Mouse (Mus musculus): ENCODE data around the gene Cfap45. TPM values are rescaled to one million over a fixed set of nuclear protein-coding genes. Genes with fewer than 3 reads are reported as not detected.

Gene Cfap45
- polyA plus RNA-seq, 1 experiment = 0.93 TPM

DNA sequence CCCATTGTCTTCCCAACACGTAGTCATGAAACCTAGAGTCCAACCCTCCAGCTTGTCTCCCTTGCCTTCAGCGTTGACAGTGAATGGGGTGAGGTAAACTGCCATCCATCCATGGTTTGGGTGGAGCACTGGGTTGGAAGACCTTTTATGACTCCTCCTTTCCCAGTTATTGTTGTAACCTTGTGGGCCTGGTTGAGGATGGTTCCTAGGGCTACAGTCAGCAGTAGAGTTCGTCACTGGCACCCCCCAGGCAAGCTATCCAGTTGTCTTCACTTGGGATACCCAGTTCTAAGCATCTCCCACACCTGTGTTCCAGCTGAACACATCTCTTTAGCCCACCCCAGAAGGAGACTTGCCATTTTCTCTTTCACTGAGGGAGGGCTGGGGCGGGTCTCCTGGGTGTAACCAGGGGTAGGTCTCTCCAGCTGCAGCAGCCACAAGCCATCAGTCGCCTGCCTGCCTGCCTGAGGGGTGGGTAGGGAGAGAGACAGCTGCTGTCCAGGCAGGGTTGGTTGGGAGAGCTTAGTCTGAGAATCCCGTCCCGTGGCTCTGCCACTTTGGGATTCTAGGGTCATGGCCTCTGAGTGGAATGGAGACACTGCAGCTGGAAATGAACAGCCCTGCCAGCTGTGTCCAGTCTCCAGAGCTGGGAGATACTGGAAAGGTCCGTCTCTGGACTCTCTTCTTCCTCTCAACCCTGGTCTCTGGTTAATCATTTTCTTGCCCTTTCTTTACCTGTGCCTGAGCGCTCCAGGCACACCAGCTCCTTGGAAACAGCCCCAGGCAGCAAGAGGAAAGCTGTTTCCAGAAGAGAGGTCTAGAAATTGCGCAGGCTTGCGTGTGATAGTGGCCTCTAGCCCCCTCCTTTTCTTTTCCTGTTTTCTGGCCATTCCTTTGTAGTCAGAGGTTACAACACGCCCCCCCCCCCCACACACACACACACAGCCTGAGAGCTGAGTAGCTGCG, 18.2 kb upstream of the Cfap45 start:
- peak overlapping the region; percentile 97 for H3K4me3 ChIP-seq (replicated peaks)
- peaks cover 6% of the 10 kb centered on the region for H3K27me3 ChIP-seq (replicated peaks)
- H3K36me3 ChIP-seq (replicated peaks; ENCODE audit: low read length) = peaks cover 47% of the 10 kb centered on the region
- peaks cover 83% of the 10 kb centered on the region for H3K4me1 ChIP-seq
- TF ChIP-seq GATA1 (IDR thresholded peaks at IDR 0.05; ENCODE audit: borderline replicate concordance, low read length) (no peak), FLI1 (IDR thresholded peaks at IDR 0.05; ENCODE audit: low read length) (no peak)
- H3K9me3 ChIP-seq = no peaks in the 10 kb centered on the region

GRCm38 (mm10) chr1:172503111-172503997, 17.2 kb upstream of the Cfap45 start:
- Histone ChIP-seq H3K4me1 (peaks cover 83% of the 10 kb centered on the region), H3K36me3 (replicated peaks; ENCODE audit: low read length) (peaks cover 57% of the 10 kb centered on the region), H3K4me3 (replicated peaks) (peak overlapping the region; percentile 97), H3K9me3 (no peaks in the 10 kb centered on the region), H3K27me3 (replicated peaks) (no peaks in the 10 kb centered on the region)
- TF ChIP-seq GATA1 (IDR thresholded peaks at IDR 0.05; ENCODE audit: borderline replicate concordance, low read length) (no peak), FLI1 (IDR thresholded peaks at IDR 0.05; ENCODE audit: low read length) (no peak)

DNA sequence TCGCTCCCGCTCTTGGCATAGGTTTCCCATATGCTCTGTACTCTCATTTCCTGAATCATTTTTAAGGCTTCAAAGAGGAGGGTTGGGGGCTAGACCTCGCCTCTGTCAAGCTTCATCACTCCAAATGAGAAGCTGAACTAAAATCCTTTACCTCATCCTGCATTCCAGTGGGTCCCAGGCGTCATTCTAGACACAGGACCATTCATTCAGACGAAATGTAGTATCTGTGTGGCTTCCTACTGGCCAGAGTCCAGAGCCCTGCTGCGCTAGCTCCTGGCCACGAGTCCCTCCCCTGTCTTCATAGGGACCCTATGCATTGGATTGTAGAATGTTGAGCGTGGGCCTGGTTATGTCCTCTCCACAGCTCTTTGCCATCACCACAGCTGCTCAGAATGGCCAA, 15.8 kb upstream of the Cfap45 start:
- Histone ChIP-seq H3K36me3 (replicated peaks; ENCODE audit: low read length) (peaks cover 71% of the 10 kb centered on the region), H3K4me1 (peaks cover 86% of the 10 kb centered on the region), H3K27me3 (replicated peaks) (no peaks in the 10 kb centered on the region), H3K4me3 (replicated peaks) (peak overlapping the region; percentile 29), H3K9me3 (no peaks in the 10 kb centered on the region)
- no peak for TF ChIP-seq GATA1 (IDR thresholded peaks at IDR 0.05; ENCODE audit: borderline replicate concordance, low read length)
- TF ChIP-seq FLI1 (IDR thresholded peaks at IDR 0.05; ENCODE audit: low read length) = no peak

GRCm38 (mm10) chr1:172507001-172507400, 13.6 kb upstream of the Cfap45 start:
- peaks cover 87% of the 10 kb centered on the region for H3K36me3 ChIP-seq (replicated peaks; ENCODE audit: low read length)
- no peaks in the 10 kb centered on the region for H3K27me3 ChIP-seq (replicated peaks)
- H3K9me3 ChIP-seq = no peaks in the 10 kb centered on the region
- peaks cover 100% of the 10 kb centered on the region for H3K4me1 ChIP-seq
- TF ChIP-seq FLI1 (IDR thresholded peaks at IDR 0.05; ENCODE audit: low read length) (no peak), GATA1 (IDR thresholded peaks at IDR 0.05; ENCODE audit: borderline replicate concordance, low read length) (no peak)
- no peak overlapping the region for H3K4me3 ChIP-seq (replicated peaks)

DNA sequence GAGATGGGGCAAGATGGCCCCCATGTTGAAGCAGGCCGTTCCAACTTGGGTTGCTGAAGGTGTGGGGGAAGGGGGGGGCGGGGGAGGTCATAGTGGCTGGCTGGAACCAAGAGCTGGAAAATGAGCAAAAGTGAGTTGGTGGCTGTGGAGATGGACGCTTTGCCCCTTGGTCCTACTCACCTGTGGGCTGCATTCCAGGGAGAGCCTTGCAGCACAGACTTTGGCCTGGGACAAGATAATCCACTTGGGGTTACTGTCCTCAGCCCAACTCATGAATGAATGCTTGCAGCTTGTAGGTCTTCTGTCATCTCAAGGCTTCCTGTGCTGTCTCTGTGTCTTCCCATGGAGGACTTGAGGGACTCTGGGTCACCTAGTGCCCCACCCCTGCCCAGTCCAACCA, 12.9 kb upstream of the Cfap45 start:
- TF ChIP-seq GATA1 (IDR thresholded peaks at IDR 0.05; ENCODE audit: borderline replicate concordance, low read length) = no peak
- TF ChIP-seq FLI1 (IDR thresholded peaks at IDR 0.05; ENCODE audit: low read length) = no peak

GRCm38 (mm10) chr1:172508172-172508571, 12.4 kb upstream of the Cfap45 start:
- TF ChIP-seq FLI1 (IDR thresholded peaks at IDR 0.05; ENCODE audit: low read length) (no peak), GATA1 (IDR thresholded peaks at IDR 0.05; ENCODE audit: borderline replicate concordance, low read length) (no peak)
- Histone ChIP-seq H3K36me3 (replicated peaks; ENCODE audit: low read length) (peaks cover 84% of the 10 kb centered on the region), H3K4me1 (peaks cover 100% of the 10 kb centered on the region), H3K9me3 (no peaks in the 10 kb centered on the region), H3K4me3 (replicated peaks) (no peak overlapping the region), H3K27me3 (replicated peaks) (no peaks in the 10 kb centered on the region)

More for the DNA sequence above, 12.9 kb upstream of the Cfap45 start:
- Histone ChIP-seq H3K4me1 (peaks cover 100% of the 10 kb centered on the region), H3K9me3 (no peaks in the 10 kb centered on the region), H3K4me3 (replicated peaks) (peak overlapping the region; percentile 50), H3K36me3 (replicated peaks; ENCODE audit: low read length) (peaks cover 88% of the 10 kb centered on the region), H3K27me3 (replicated peaks) (no peaks in the 10 kb centered on the region)

- H3K9me3 ChIP-seq = no peaks in the 10 kb centered on the region
- no peaks in the 10 kb centered on the region for H3K27me3 ChIP-seq (replicated peaks)
- TF ChIP-seq FLI1 (IDR thresholded peaks at IDR 0.05; ENCODE audit: low read length) = no peak
- TF ChIP-seq GATA1 (IDR thresholded peaks at IDR 0.05; ENCODE audit: borderline replicate concordance, low read length) = no peak
- peaks cover 100% of the 10 kb centered on the region for H3K4me1 ChIP-seq
- peaks cover 76% of the 10 kb centered on the region for H3K36me3 ChIP-seq (replicated peaks; ENCODE audit: low read length)
- H3K4me3 ChIP-seq (replicated peaks) = no peak overlapping the region
These were observed 11.4 kb upstream of the Cfap45 start for GRCm38 (mm10) chr1:172509235-172509634.

- Histone ChIP-seq H3K4me3 (replicated peaks) (no peak overlapping the region), H3K9me3 (no peaks in the 10 kb centered on the region), H3K27me3 (replicated peaks) (no peaks in the 10 kb centered on the region), H3K36me3 (replicated peaks; ENCODE audit: low read length) (peaks cover 69% of the 10 kb centered on the region), H3K4me1 (peaks cover 100% of the 10 kb centered on the region)
- TF ChIP-seq FLI1 (IDR thresholded peaks at IDR 0.05; ENCODE audit: low read length) (no peak), GATA1 (IDR thresholded peaks at IDR 0.05; ENCODE audit: borderline replicate concordance, low read length) (no peak)
These were observed 10.6 kb upstream of the Cfap45 start for GRCm38 (mm10) chr1:172509983-172510382.

DNA sequence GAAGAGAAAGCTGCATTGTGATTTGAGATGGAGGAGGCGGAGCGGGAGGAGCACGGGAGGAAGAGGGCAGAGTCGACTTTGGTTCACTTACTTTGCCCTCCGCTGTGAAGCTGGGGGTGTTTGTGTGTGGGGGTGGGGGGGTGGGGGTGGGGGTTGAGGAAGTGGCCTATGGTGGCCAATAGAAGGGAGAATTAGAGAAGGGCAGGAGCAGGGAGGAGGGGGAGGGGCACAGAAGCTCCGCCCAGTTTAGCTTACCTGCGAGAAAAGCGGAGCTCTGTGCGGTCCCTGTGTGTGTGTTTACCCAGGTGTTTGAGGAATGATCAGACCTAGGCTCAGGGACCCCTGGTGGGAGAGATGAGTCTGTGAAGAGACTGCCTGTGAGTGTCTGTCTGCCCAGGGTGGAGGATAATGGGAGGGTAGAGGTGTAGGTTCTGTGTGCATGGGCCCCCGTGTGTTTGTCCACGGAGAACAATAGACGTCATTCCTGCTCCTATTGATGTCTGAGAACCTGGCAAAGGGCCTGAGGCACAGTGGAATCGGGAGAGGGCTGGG, 10.1 kb upstream of the Cfap45 start:
- no peaks in the 10 kb centered on the region for H3K9me3 ChIP-seq
- TF ChIP-seq GATA1 (IDR thresholded peaks at IDR 0.05; ENCODE audit: borderline replicate concordance, low read length) (no peak), FLI1 (IDR thresholded peaks at IDR 0.05; ENCODE audit: low read length) (no peak)
- no peaks in the 10 kb centered on the region for H3K27me3 ChIP-seq (replicated peaks)
- no peak overlapping the region for H3K4me3 ChIP-seq (replicated peaks)
- H3K36me3 ChIP-seq (replicated peaks; ENCODE audit: low read length) = peaks cover 64% of the 10 kb centered on the region
- H3K4me1 ChIP-seq = peaks cover 100% of the 10 kb centered on the region
